ENCODE assay signal across 8 mouse cellular contexts in the genomic region with DNA sequence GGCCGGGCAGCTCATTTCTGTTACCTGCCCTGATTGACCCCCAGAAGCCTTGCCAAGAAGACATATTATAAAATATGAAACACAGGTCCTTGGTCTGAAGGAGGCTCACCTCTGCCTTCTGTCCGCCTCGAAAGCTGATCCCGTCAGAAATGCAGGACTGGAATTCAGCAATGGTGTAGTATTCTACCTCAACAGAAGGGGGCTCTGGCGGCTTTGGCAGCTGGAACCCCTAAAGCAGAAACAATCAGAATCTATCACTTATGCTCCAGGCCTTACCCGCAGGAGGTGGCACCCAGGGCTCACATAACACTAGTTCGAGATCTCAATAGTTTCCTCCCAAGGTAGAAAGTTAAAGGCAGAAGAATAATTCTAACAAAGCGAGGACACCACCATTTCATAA.
A peak's percentile ranks its signal among the peaks of the same experiment; 100 is the strongest.
DNase-seq lines count a peak whose midpoint lies in the region; ATAC-seq and TF ChIP-seq lines count a peak whose summit lies in the region.
"Had no signal": no experiment of that assay in that cellular context is flagged by ENCODE, and none has a peak within 500 bp of the region (broad histone marks: within the 10 kb centered on the region; RNA-seq: fewer than 3 reads in every experiment).

No protein-coding gene starts in this region.

- H3K9me3 ChIP-seq in intestine, postnatal 0 days (ENCODE audit: control insufficient read depth): no peaks in the 10 kb centered on the region
- no peaks in the 10 kb centered on the region for H3K9me3 ChIP-seq in intestine, embryonic 16.5 days (ENCODE audit: control insufficient read depth, low read length)
- no peaks in the 10 kb centered on the region for H3K9me3 ChIP-seq in CH12.LX (replicated peaks; ENCODE audit: low read length)
- H3K9me3 ChIP-seq: embryonic facial prominence, embryonic 13.5 days had no signal

- dilution Hi-C loops in CH12.LX (cut with MboI; ENCODE audit: extremely low pct_ligation_motif_present, extremely low pct_unique_long_range_greater_than_20kb, low sequenced_read_pairs): no loop called here

- H3K9ac ChIP-seq in intestine, postnatal 0 days (ENCODE audit: low read depth, low read length): no peak overlapping the region
- H3K9ac ChIP-seq in intestine, embryonic 16.5 days (ENCODE audit: low read depth, low read length): no peak overlapping the region
- H3K9ac ChIP-seq in CH12.LX (ENCODE audit: insufficient read depth, low read depth): no peak overlapping the region

- H3K36me3 ChIP-seq in intestine, postnatal 0 days (ENCODE audit: control insufficient read depth, insufficient read depth): peaks cover 62% of the 10 kb centered on the region
- H3K36me3 ChIP-seq in intestine, embryonic 16.5 days (ENCODE audit: control insufficient read depth, insufficient read depth, low read length): peaks cover 23% of the 10 kb centered on the region
- peaks cover 7 to 79% of the 10 kb centered on the region in 2 experiments for H3K36me3 ChIP-seq in CH12.LX (replicated peaks in 1 of 2; ENCODE audit: control insufficient read depth in 1 of 2, insufficient read depth in 1 of 2, low read length in 1 of 2)

- DNase-seq in 3T3-L1 (ENCODE audit: low read depth, low spot score) (peak; percentile 58), CH12.LX (ENCODE audit: extremely low read depth) (peak; percentile 12)
- no peak for DNase-seq in ovary, postnatal 10 days (ENCODE audit: low spot score)
- DNase-seq in ovary, postnatal 36 days (ENCODE audit: low spot score): no peak

- TF ChIP-seq POLR2A in CH12.LX (IDR thresholded peaks at IDR 0.05; ENCODE audit: low read depth, low read length): no peak
- no peak for TF ChIP-seq POLR2A in embryonic fibroblast, embryonic 13.5 days (IDR thresholded peaks at IDR 0.05; ENCODE audit: low read depth, low read length)

- H3K27me3 ChIP-seq in intestine, postnatal 0 days (replicated peaks; ENCODE audit: control insufficient read depth, insufficient read depth, low read length): no peaks in the 10 kb centered on the region
- no peaks in the 10 kb centered on the region for H3K27me3 ChIP-seq in intestine, embryonic 16.5 days (replicated peaks; ENCODE audit: control insufficient read depth, insufficient read depth, low read length)
- H3K27me3 ChIP-seq in CH12.LX (replicated peaks): no peaks in the 10 kb centered on the region
- H3K27me3 ChIP-seq: embryonic facial prominence, embryonic 13.5 days had no signal

- H3K27ac ChIP-seq in intestine, postnatal 0 days (ENCODE audit: low read depth, low read length): no peak overlapping the region
- no peak overlapping the region for H3K27ac ChIP-seq in intestine, embryonic 16.5 days (ENCODE audit: low read length)
- no peak overlapping the region for H3K27ac ChIP-seq in CH12.LX (ENCODE audit: insufficient read depth, low read depth)
- H3K27ac ChIP-seq in embryonic fibroblast, embryonic 13.5 days (ENCODE audit: insufficient read depth, low read length): no peak overlapping the region

- no peaks in the 10 kb centered on the region for H3K4me1 ChIP-seq in intestine, postnatal 0 days (replicated peaks; ENCODE audit: control insufficient read depth, insufficient read depth, low read length)
- H3K4me1 ChIP-seq in intestine, embryonic 16.5 days (ENCODE audit: control insufficient read depth, insufficient read depth, low read length): 0 out of 2 replicates have a peak, but pooled peaks cover 2% of the 10 kb centered on the region
- no peaks in the 10 kb centered on the region for H3K4me1 ChIP-seq in CH12.LX (ENCODE audit: control insufficient read depth in 1 of 2, insufficient read depth in 2 of 2)
- no peaks in the 10 kb centered on the region for H3K4me1 ChIP-seq in embryonic fibroblast, embryonic 13.5 days (ENCODE audit: control insufficient read depth, insufficient read depth, low read length)

- no peaks in the 10 kb centered on the region for H3K79me2 ChIP-seq in CH12.LX (replicated peaks; ENCODE audit: control insufficient read depth, extremely low read depth, insufficient read depth, poor library complexity, severe bottlenecking)

- peak; percentile 71 for TF ChIP-seq CTCF in intestine, postnatal 0 days (IDR thresholded peaks at IDR 0.05; ENCODE audit: low read depth)
- TF ChIP-seq CTCF in CH12.LX (conservative IDR thresholded peaks at IDR 0.05 in 1 of 2, IDR thresholded peaks at IDR 0.05 in 1 of 2; ENCODE audit: low read depth in 2 of 2, low read length in 2 of 2): peak; percentile 16 to 65; a peak in 3 of 4 replicates
- TF ChIP-seq CTCF in embryonic fibroblast, embryonic 13.5 days (IDR thresholded peaks at IDR 0.05; ENCODE audit: borderline replicate concordance, insufficient read depth, low read length): 0 out of 2 replicates have a peak, but pooled peaks have one; percentile 30

- TF ChIP-seq EP300 in CH12.LX (IDR thresholded peaks at IDR 0.05; ENCODE audit: low read length): no peak

- in situ Hi-C loops in CH12.LX (cut with MboI; ENCODE audit: low pct_ligation_motif_present, low pct_unique_long_range_greater_than_20kb, low sequenced_read_pairs): loop anchor here (5.0 to 10.0 kb wide), 2 partner anchors 63 to 95 kb away; a partner anchor contains a TSS

- no peak overlapping the region for H3K4me2 ChIP-seq in intestine, postnatal 0 days (replicated peaks; ENCODE audit: low read depth)
- H3K4me2 ChIP-seq in intestine, embryonic 16.5 days (ENCODE audit: low read depth, low read length): no peak overlapping the region
- H3K4me2 ChIP-seq in CH12.LX (ENCODE audit: insufficient read depth, low read depth, poor library complexity, severe bottlenecking): no peak overlapping the region
- H3K4me2 ChIP-seq: embryonic facial prominence, embryonic 13.5 days had no signal

- H3K4me3 ChIP-seq in intestine, postnatal 0 days (ENCODE audit: low read depth, low read length): no peak overlapping the region
- no peak overlapping the region for H3K4me3 ChIP-seq in intestine, embryonic 16.5 days (ENCODE audit: low read length)
- H3K4me3 ChIP-seq in CH12.LX (replicated peaks in 1 of 3; ENCODE audit: low read depth in 2 of 3, low read length in 2 of 3, poor library complexity in 1 of 3): no peak overlapping the region
- H3K4me3 ChIP-seq in embryonic fibroblast, embryonic 13.5 days (ENCODE audit: insufficient read depth, low read length): no peak overlapping the region
- H3K4me3 ChIP-seq: embryonic facial prominence, embryonic 13.5 days had no signal

- no peak for ATAC-seq in intestine, postnatal 0 days
- ATAC-seq in intestine, embryonic 16.5 days: no peak

- TF ChIP-seq RAD21 in CH12.LX (IDR thresholded peaks at IDR 0.05; ENCODE audit: low read depth, low read length): peak; percentile 44

- 60% methylated on average over 8 of the region's 8 CpGs for WGBS in intestine, postnatal 0 days
- 55% methylated on average over 8 of the region's 8 CpGs for WGBS in intestine, embryonic 16.5 days

TF ChIP-seq in CH12.LX, 34 proteins besides CTCF, POLR2A, EP300 and RAD21:
- TF ChIP-seq SMC3 (IDR thresholded peaks at IDR 0.05; ENCODE audit: low read depth, low read length) (peak; percentile 67), MAX (IDR thresholded peaks at IDR 0.05; ENCODE audit: low read length) (no peak)

Comparison
In these comparisons a context has a peak if more than half of its experiments do, and no peak if none do; other contexts are left out.
1. DNase-seq: peak in 3T3-L1 (single experiment) and CH12.LX (single experiment); none in ovary, postnatal 10 days (single experiment) and ovary, postnatal 36 days (single experiment).
2. Peak in every context shown above with its lines, with median percentiles within 50 percentile points of each other: CTCF ChIP-seq.